Mouse (Mus musculus) retina, adult 2 months (tissue): Measurements from ENCODE around the gene Mmp21.
"Not testable (repeated sequence)": the region's sequence is repeated elsewhere in the genome, so short reads cannot be mapped to it uniquely, and the experiment has no call there.

Experiments used
- DNase-seq: peaks from one replicate; pipeline ENCODE4 v3.0.0-alpha.2; 2012; ENCODE audit warnings: low read depth, low spot score

Mmp21 gene

GRCm38 (mm10) chr7:133679961-133680360 is at the start of gene Mmp21:
Gene Mmp21 (minus strand): TSS chr7:133680061.
- no peak for DNase-seq

- DNase-seq = no peak
Observed at GRCm38 (mm10) chr7:133729351-133729750, 49.5 kb upstream of the Mmp21 start.

- no peak for DNase-seq
Observed at GRCm38 (mm10) chr7:133727027-133727426, 47.2 kb upstream of the Mmp21 start.

GRCm38 (mm10) chr7:133725571-133725970 is 45.7 kb upstream of the Mmp21 start:
- no peak for DNase-seq

GRCm38 (mm10) chr7:133724844-133725243 is 45.0 kb upstream of the Mmp21 start:
- no peak for DNase-seq

GRCm38 (mm10) chr7:133720616-133721015 is 40.8 kb upstream of the Mmp21 start:
- DNase-seq = no peak

GRCm38 (mm10) chr7:133718580-133718979 is 38.7 kb upstream of the Mmp21 start:
- no peak for DNase-seq

GRCm38 (mm10) chr7:133715387-133715786 is 35.5 kb upstream of the Mmp21 start:
- no peak for DNase-seq

- no peak for DNase-seq
Observed at GRCm38 (mm10) chr7:133707301-133707700, 27.4 kb upstream of the Mmp21 start.

- no peak for DNase-seq
Observed at GRCm38 (mm10) chr7:133703906-133704305, 24.0 kb upstream of the Mmp21 start.

- DNase-seq = no peak
Observed at GRCm38 (mm10) chr7:133702333-133702732, 22.5 kb upstream of the Mmp21 start.

- DNase-seq = no peak
Observed at GRCm38 (mm10) chr7:133701366-133701765, 21.5 kb upstream of the Mmp21 start.

- DNase-seq = no peak
Observed at GRCm38 (mm10) chr7:133699885-133700284, 20.0 kb upstream of the Mmp21 start.

GRCm38 (mm10) chr7:133698021-133698709 is 18.3 kb upstream of the Mmp21 start:
- DNase-seq = no peak

- not testable (repeated sequence) for DNase-seq
Observed at GRCm38 (mm10) chr7:133685644-133686043, 5.8 kb upstream of the Mmp21 start.

GRCm38 (mm10) chr7:133684701-133685100 is 4.8 kb upstream of the Mmp21 start:
- DNase-seq = no peak

GRCm38 (mm10) chr7:133684110-133684509 is 4.2 kb upstream of the Mmp21 start:
- DNase-seq = no peak

- DNase-seq = no peak
Observed at GRCm38 (mm10) chr7:133683626-133684025, 3.8 kb upstream of the Mmp21 start.

GRCm38 (mm10) chr7:133679439-133679838 is 422 bp downstream of the Mmp21 start:
- no peak for DNase-seq

- DNase-seq = no peak
Observed at GRCm38 (mm10) chr7:133678716-133679115, 1.1 kb downstream of the Mmp21 start.

- DNase-seq = no peak
Observed at GRCm38 (mm10) chr7:133676002-133676401, 3.9 kb downstream of the Mmp21 start.

GRCm38 (mm10) chr7:133670846-133671245 is 9.0 kb downstream of the Mmp21 start:
- no peak for DNase-seq

GRCm38 (mm10) chr7:133669946-133670345 is 9.9 kb downstream of the Mmp21 start:
- DNase-seq = no peak

- no peak for DNase-seq
Observed at GRCm38 (mm10) chr7:133669071-133669470, 10.8 kb downstream of the Mmp21 start.
